Mouse (Mus musculus): Measurements from ENCODE around the gene B230118H07Rik. TPM values are rescaled to one million over a fixed set of nuclear protein-coding genes. Genes with fewer than 3 reads are reported as not detected.

The B230118H07Rik gene
- polyA plus RNA-seq, 1 experiment from 2014 or later, result 67.0 TPM

Other genes with a start within 250 kb of the B230118H07Rik start
- gene Rag2, start 24.8 kb downstream of the B230118H07Rik start, polyA plus RNA-seq (2014; fragmentation: Nextera tagmentation; extraction: Ambion mirVana), result not detected in 2 replicates
- gene Rag1, start within 50 bp of the B230118H07Rik start, polyA plus RNA-seq (2014; fragmentation: Nextera tagmentation; extraction: Ambion mirVana), result not detected in 2 replicates
- gene Traf6, start 28.9 kb upstream of the B230118H07Rik start, polyA plus RNA-seq (2014; fragmentation: Nextera tagmentation; extraction: Ambion mirVana), result 7.5 and 8.2 TPM in 2 replicates
- 6.4 and 7.2 TPM in 2 replicates for gene Prr5l, start 233.5 kb upstream of the B230118H07Rik start, polyA plus RNA-seq (2014; fragmentation: Nextera tagmentation; extraction: Ambion mirVana)
- 53.5 and 57.8 TPM in 2 replicates for gene Commd9, start 236.7 kb upstream of the B230118H07Rik start, polyA plus RNA-seq (2014; fragmentation: Nextera tagmentation; extraction: Ambion mirVana)